Mouse (Mus musculus): ENCODE data around the gene Fam206a. TPM values are rescaled to one million over a fixed set of nuclear protein-coding genes. Genes with fewer than 3 reads are reported as not detected.

Gene Fam206a
- polyA plus RNA-seq, 1 experiment from 2014 or later, result 28.6 TPM

DNA sequence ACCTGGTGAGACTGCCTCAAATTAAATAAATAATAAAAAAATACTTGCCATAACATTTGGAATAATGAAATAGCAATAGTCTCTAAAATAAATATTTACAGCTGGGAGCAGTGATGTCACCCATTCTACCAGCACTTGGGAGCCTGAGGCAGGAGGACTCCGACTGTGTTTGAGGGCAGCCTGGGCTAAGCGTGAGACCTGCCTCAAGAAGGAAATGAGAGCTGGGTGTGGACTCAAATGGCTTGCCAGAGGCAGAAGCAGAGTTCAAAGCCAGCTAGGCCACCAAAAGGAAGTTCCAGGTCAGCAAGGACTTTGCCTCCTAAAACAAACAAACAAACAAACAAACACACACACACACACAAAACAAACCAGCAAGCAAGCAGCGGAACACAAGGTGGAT is 45.3 kb downstream of the Fam206a start:
- Histone ChIP-seq H3K9ac (ENCODE audit: low read length) (no peak overlapping the region), H3K27me3 (ENCODE audit: control insufficient read depth, insufficient read depth, low read length) (no peaks in the 10 kb centered on the region), H3K9me3 (ENCODE audit: control insufficient read depth, low read length) (no peaks in the 10 kb centered on the region), H3K4me1 (ENCODE audit: control insufficient read depth, insufficient read depth, low read length) (no peaks in the 10 kb centered on the region), H3K4me3 (ENCODE audit: low read depth, low read length) (no peak overlapping the region), H3K27ac (replicated peaks; ENCODE audit: low read depth, low read length) (no peak overlapping the region), H3K36me3 (ENCODE audit: control insufficient read depth, insufficient read depth, low read length) (peaks cover 6% of the 10 kb centered on the region; the same call in 1 of the 2 replicates), H3K4me2 (ENCODE audit: low read depth, severe bottlenecking) (no peak overlapping the region)
- WGBS, result 91% methylated on average over 3 of the region's 3 CpGs
- DNase-seq (ENCODE audit: low spot score) (no peak), ATAC-seq (ENCODE audit: insufficient number of reproducible peaks, low FRiP score, low TSS enrichment, low read depth) (no peak)

DNA sequence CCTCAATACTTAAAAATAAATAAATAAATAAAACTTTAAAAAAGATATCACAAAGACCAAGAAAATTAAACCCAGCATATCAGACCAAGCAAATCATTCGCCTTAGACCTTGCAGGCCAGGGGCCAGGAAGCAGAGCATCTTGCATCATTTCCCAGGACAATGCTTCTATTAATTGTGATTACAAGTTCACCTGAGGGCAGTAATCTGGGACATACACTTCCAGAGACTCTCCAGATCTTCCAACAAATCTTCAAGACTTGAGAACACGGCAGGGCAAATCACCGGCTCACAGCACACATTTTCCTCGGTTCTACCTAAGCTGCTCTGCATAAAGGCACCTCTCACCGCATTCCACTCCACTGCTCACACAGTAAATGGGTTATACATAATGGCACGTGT is 45.9 kb downstream of the Fam206a start:
- WGBS, result 89% methylated on average over 6 of the region's 6 CpGs
- no peak overlapping the region for H3K27ac ChIP-seq (replicated peaks; ENCODE audit: low read depth, low read length)
- no peak overlapping the region for H3K4me3 ChIP-seq (ENCODE audit: low read depth, low read length)
- H3K4me2 ChIP-seq (ENCODE audit: low read depth, severe bottlenecking), result no peak overlapping the region
- no peaks in the 10 kb centered on the region for H3K4me1 ChIP-seq (ENCODE audit: control insufficient read depth, insufficient read depth, low read length)
- no peaks in the 10 kb centered on the region for H3K9me3 ChIP-seq (ENCODE audit: control insufficient read depth, low read length)
- H3K9ac ChIP-seq (ENCODE audit: low read length), result no peak overlapping the region
- H3K27me3 ChIP-seq (ENCODE audit: control insufficient read depth, insufficient read depth, low read length), result no peaks in the 10 kb centered on the region
- ATAC-seq (ENCODE audit: insufficient number of reproducible peaks, low FRiP score, low TSS enrichment, low read depth) (no peak), DNase-seq (ENCODE audit: low spot score) (no peak)
- peaks cover 6% of the 10 kb centered on the region; the same call in 1 of the 2 replicates for H3K36me3 ChIP-seq (ENCODE audit: control insufficient read depth, insufficient read depth, low read length)

DNA sequence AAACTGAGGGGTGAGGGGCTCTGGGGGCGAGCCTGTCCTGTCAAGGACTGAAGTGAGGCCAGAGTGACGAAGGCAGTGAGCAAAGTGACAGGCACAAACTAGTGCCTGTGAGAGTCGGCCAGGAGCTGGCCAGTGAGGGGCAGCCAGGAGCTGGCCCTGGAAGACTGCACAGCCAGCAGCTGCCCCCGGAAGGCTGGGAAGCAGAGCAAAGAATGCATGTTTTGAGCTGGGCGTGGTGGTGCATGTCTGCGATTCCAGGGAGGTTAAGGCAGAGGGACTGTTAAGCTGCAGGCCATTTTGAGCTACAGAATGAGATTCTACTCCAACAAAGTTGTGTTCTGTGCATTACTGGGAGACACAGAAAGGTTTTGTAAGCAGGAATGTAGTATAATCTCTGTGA is 48.6 kb downstream of the Fam206a start:
- 39% methylated on average over 6 of the region's 6 CpGs for WGBS
- no peaks in the 10 kb centered on the region for H3K9me3 ChIP-seq (ENCODE audit: control insufficient read depth, low read length)
- no peak overlapping the region for H3K9ac ChIP-seq (ENCODE audit: low read length)
- ATAC-seq (ENCODE audit: insufficient number of reproducible peaks, low FRiP score, low TSS enrichment, low read depth) (no peak), DNase-seq (ENCODE audit: low spot score) (peak; percentile 28)
- H3K27me3 ChIP-seq (ENCODE audit: control insufficient read depth, insufficient read depth, low read length), result no peaks in the 10 kb centered on the region
- no peak overlapping the region for H3K4me2 ChIP-seq (ENCODE audit: low read depth, severe bottlenecking)
- H3K4me1 ChIP-seq (ENCODE audit: control insufficient read depth, insufficient read depth, low read length), result no peaks in the 10 kb centered on the region
- H3K4me3 ChIP-seq (ENCODE audit: low read depth, low read length), result no peak overlapping the region
- H3K36me3 ChIP-seq (ENCODE audit: control insufficient read depth, insufficient read depth, low read length), result peaks cover 2% of the 10 kb centered on the region; the same call in 1 of the 2 replicates
- H3K27ac ChIP-seq (replicated peaks; ENCODE audit: low read depth, low read length), result no peak overlapping the region

DNA sequence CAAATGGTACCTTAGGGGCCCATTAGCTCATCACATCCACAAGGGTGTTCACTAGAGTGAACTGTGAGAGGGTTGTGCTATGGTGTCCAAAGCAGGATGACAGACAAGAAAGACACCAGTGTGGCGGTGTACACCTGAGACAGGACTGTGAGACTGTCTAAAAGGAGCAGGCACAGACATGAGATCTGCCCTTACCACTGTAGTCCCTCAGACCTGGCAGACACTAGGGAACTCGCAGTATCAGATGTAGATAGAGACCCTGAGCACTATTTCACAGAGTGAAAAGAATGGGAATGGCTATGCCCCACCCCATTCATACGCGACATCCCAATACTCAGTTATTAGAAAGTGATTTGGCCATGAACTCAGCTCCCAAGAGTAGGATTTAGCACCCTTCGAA is 53.8 kb downstream of the Fam206a start:
- Histone ChIP-seq H3K27me3 (ENCODE audit: control insufficient read depth, insufficient read depth, low read length) (no peaks in the 10 kb centered on the region), H3K4me1 (ENCODE audit: control insufficient read depth, insufficient read depth, low read length) (no peaks in the 10 kb centered on the region), H3K9me3 (ENCODE audit: control insufficient read depth, low read length) (no peaks in the 10 kb centered on the region), H3K4me3 (ENCODE audit: low read depth, low read length) (no peak overlapping the region), H3K36me3 (ENCODE audit: control insufficient read depth, insufficient read depth, low read length) (no peaks in the 10 kb centered on the region), H3K27ac (replicated peaks; ENCODE audit: low read depth, low read length) (no peak overlapping the region), H3K9ac (ENCODE audit: low read length) (no peak overlapping the region), H3K4me2 (ENCODE audit: low read depth, severe bottlenecking) (no peak overlapping the region)
- ATAC-seq (ENCODE audit: insufficient number of reproducible peaks, low FRiP score, low TSS enrichment, low read depth) (no peak), DNase-seq (ENCODE audit: low spot score) (no peak)
- 96% methylated on average over 5 of the region's 5 CpGs for WGBS

DNA sequence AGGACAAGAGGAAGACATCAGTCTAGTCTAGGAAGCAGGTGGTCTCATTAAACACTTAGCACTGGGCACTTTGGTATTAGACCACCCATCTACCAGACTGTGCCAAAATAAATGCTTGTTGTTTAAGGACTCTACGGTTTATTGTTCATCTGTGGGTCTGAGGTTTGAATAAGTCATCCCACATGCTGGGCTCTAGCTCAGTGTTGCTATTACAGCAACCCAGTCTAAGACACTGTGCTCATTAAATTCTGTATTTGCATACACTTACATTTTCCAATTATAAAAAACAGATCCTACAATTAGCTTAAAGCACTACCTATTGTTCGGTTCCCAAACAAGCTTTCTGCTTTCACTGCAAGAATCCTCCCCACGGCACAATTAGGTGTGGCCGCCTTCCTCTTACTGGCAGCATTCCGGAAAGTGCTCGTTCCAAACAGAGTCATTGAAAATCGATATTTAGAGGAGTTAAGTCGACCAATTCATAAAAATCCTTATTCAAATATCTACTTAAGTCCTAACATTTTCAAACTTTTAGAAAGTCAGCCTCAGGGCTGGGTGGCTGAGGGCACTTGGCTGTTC is 54.3 kb downstream of the Fam206a start:
- Histone ChIP-seq H3K27me3 (ENCODE audit: control insufficient read depth, insufficient read depth, low read length) (no peaks in the 10 kb centered on the region), H3K27ac (replicated peaks; ENCODE audit: low read depth, low read length) (no peak overlapping the region), H3K4me1 (ENCODE audit: control insufficient read depth, insufficient read depth, low read length) (no peaks in the 10 kb centered on the region), H3K9ac (ENCODE audit: low read length) (no peak overlapping the region), H3K9me3 (ENCODE audit: control insufficient read depth, low read length) (no peaks in the 10 kb centered on the region), H3K4me3 (ENCODE audit: low read depth, low read length) (no peak overlapping the region), H3K36me3 (ENCODE audit: control insufficient read depth, insufficient read depth, low read length) (no peaks in the 10 kb centered on the region), H3K4me2 (ENCODE audit: low read depth, severe bottlenecking) (no peak overlapping the region)
- WGBS, result 88% methylated on average over 8 of the region's 8 CpGs
- no peak for ATAC-seq (ENCODE audit: insufficient number of reproducible peaks, low FRiP score, low TSS enrichment, low read depth)
- no peak for DNase-seq (ENCODE audit: low spot score)

DNA sequence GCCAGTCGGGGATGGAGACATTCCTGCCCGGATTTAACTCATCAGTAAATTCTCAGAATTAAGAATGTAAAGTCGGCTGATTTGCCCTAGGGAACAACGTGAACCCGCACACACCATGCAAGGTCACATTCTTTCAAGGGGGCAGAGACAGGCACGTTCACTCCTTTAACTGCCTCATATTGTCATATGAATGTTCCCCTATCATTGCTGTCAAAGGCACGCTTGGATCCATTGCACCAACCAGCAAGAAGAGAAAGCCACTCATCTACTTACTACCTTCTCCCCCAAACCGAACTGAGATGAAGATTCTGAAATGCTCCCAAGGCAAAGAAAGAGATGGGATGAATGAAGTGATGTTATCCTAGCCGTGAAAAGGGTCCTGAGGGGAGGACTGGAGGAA is 56.6 kb downstream of the Fam206a start:
- Histone ChIP-seq H3K4me2 (ENCODE audit: low read depth, severe bottlenecking) (no peak overlapping the region), H3K9ac (ENCODE audit: low read length) (no peak overlapping the region), H3K27me3 (ENCODE audit: control insufficient read depth, insufficient read depth, low read length) (no peaks in the 10 kb centered on the region), H3K27ac (replicated peaks; ENCODE audit: low read depth, low read length) (no peak overlapping the region), H3K4me1 (ENCODE audit: control insufficient read depth, insufficient read depth, low read length) (peaks cover 3% of the 10 kb centered on the region; the same call in 1 of the 2 replicates), H3K4me3 (ENCODE audit: low read depth, low read length) (no peak overlapping the region), H3K9me3 (ENCODE audit: control insufficient read depth, low read length) (no peaks in the 10 kb centered on the region), H3K36me3 (ENCODE audit: control insufficient read depth, insufficient read depth, low read length) (no peaks in the 10 kb centered on the region)
- no peak for DNase-seq (ENCODE audit: low spot score)
- no peak for ATAC-seq (ENCODE audit: insufficient number of reproducible peaks, low FRiP score, low TSS enrichment, low read depth)
- 84% methylated on average over 9 of the region's 9 CpGs for WGBS

Other genes starting within 250 kb of the Fam206a start
- gene Gm26657, start 62.3 kb upstream of the Fam206a start, polyA plus RNA-seq (2014; fragmentation: Nextera tagmentation; extraction: Ambion mirVana), result not detected in 2 replicates
- not detected in 2 replicates for gene Actl7b, start 60.9 kb upstream of the Fam206a start, polyA plus RNA-seq (2014; fragmentation: Nextera tagmentation; extraction: Ambion mirVana)
- gene Actl7a, start 58.9 kb upstream of the Fam206a start, polyA plus RNA-seq (2014; fragmentation: Nextera tagmentation; extraction: Ambion mirVana), result not detected in 2 replicates
- gene Elp1, start within 50 bp of the Fam206a start, polyA plus RNA-seq (2014; fragmentation: Nextera tagmentation; extraction: Ambion mirVana), result 101 and 105 TPM in 2 replicates
- gene Ctnnal1, start 62.8 kb downstream of the Fam206a start, polyA plus RNA-seq (2014; fragmentation: Nextera tagmentation; extraction: Ambion mirVana), result 36.2 and 37.7 TPM in 2 replicates
- 8.8 and 9.4 TPM in 2 replicates for gene Tmem245, start 145.1 kb downstream of the Fam206a start, polyA plus RNA-seq (2014; fragmentation: Nextera tagmentation; extraction: Ambion mirVana)
- 0.43 and 0.51 TPM in 2 replicates for gene Frrs1l, start 188.0 kb downstream of the Fam206a start, polyA plus RNA-seq (2014; fragmentation: Nextera tagmentation; extraction: Ambion mirVana)

All from limb, embryonic 11.5 days (tissue).